Mouse (Mus musculus) thymus, adult 2 months (tissue): ENCODE results near the gene Ahcyl2. TPM values are rescaled to one million over a fixed set of nuclear protein-coding genes. Genes with fewer than 3 reads are reported as not detected.

ENCODE experiments used
- DNase-seq: peaks from one replicate; pipeline ENCODE4 v3.0.0; 2021
- H3K27ac ChIP-seq: fragments of 200-500 bp; 2 replicates; pipeline ENCODE4 v1.5.1; 2012; ENCODE audit warnings: low read length, control low read depth; ENCODE audit not compliant: control insufficient read depth, insufficient read depth
- H3K27me3 ChIP-seq: fragments of 200-500 bp; 2 replicates; pipeline ENCODE4 v1.6.1; 2012; ENCODE audit warnings: mild to moderate bottlenecking, low read length, moderate library complexity, mixed read lengths; ENCODE audit not compliant: control insufficient read depth, insufficient read depth
- H3K36me3 ChIP-seq: fragments of 200-500 bp; 2 replicates; pipeline ENCODE4 v1.6.1; 2012; ENCODE audit warnings: mild to moderate bottlenecking, low read length, moderate library complexity; ENCODE audit not compliant: control insufficient read depth, insufficient read depth
- H3K4me1 ChIP-seq: fragments of 200-500 bp; replicated peaks from 2 replicates; pipeline ENCODE4 v1.6.1; 2012; ENCODE audit warnings: low read length; ENCODE audit not compliant: control insufficient read depth, insufficient read depth
- H3K4me3 ChIP-seq: fragments of 200-500 bp; 2 replicates; pipeline ENCODE4 v1.5.1; 2012; ENCODE audit warnings: mild to moderate bottlenecking, low read length, control low read depth, moderate library complexity; ENCODE audit not compliant: control insufficient read depth, insufficient read depth
- CTCF ChIP-seq: fragments of 200-500 bp; IDR thresholded peaks from 2 replicates; pipeline ENCODE4 v1.5.1; 2012; ENCODE audit warnings: mild to moderate bottlenecking, control low read depth, low read length, moderate library complexity, borderline replicate concordance; ENCODE audit not compliant: control insufficient read depth, poor library complexity, insufficient read depth; ENCODE audit errors: extremely low read depth
- POLR2A ChIP-seq: fragments of 200-500 bp; IDR thresholded peaks from 2 replicates; pipeline ENCODE4 v1.6.1; 2012; ENCODE audit warnings: mild to moderate bottlenecking, low read length, control low read depth, moderate library complexity; ENCODE audit not compliant: control insufficient read depth, poor library complexity, insufficient read depth; ENCODE audit errors: extremely low read depth
- WGBS: fragments of 180-500 bp; shearing (Covaris S2); methylation state at CpG from one replicate; pipeline ENCODE4 v1.1.7; 2018; 5-methylcytosine and 5-hydroxymethylcytosine counted together
- polyA plus RNA-seq: library from polyadenylated mRNA; depleted of rRNA; stranded (reverse); fragments of >200 nt; gene quantifications from 2 replicates; pipeline ENCODE4 v1.2.3, GENCODE M21; 2012

Ahcyl2 gene
- polyA plus RNA-seq, 1 experiment: 44.1 TPM

GRCm38 (mm10) chr6:29910631-29911030, 142.8 kb downstream of the Ahcyl2 start:
- Histone ChIP-seq H3K4me1 (no peaks in the 10 kb centered on the region), H3K36me3 (peaks cover 4% of the 10 kb centered on the region), H3K27ac (no peak overlapping the region), H3K4me3 (no peak overlapping the region), H3K27me3 (no peaks in the 10 kb centered on the region)
- TF ChIP-seq POLR2A (no peak), CTCF (no peak)
- over 99% methylated on average over 3 of the region's 3 CpGs for WGBS
- no peak for DNase-seq

- 84% methylated on average over 1 of the region's 1 CpGs for WGBS
- no peak overlapping the region for H3K27ac ChIP-seq
- peaks cover 9% of the 10 kb centered on the region for H3K4me1 ChIP-seq
- H3K36me3 ChIP-seq: peaks cover 4% of the 10 kb centered on the region
- DNase-seq: no peak
- H3K4me3 ChIP-seq: no peak overlapping the region
- no peak for TF ChIP-seq CTCF
- no peak for TF ChIP-seq POLR2A
- no peaks in the 10 kb centered on the region for H3K27me3 ChIP-seq
These were observed 145.9 kb downstream of the Ahcyl2 start for GRCm38 (mm10) chr6:29913673-29914072.

- H3K36me3 ChIP-seq: peaks cover 4% of the 10 kb centered on the region
- H3K4me3 ChIP-seq: no peak overlapping the region
- H3K27me3 ChIP-seq: no peaks in the 10 kb centered on the region
- H3K27ac ChIP-seq: no peak overlapping the region
- TF ChIP-seq POLR2A: no peak
- no peak for TF ChIP-seq CTCF
- peaks cover 9% of the 10 kb centered on the region for H3K4me1 ChIP-seq
- no peak for DNase-seq
These were observed 146.3 kb downstream of the Ahcyl2 start for GRCm38 (mm10) chr6:29914136-29914535.

- WGBS: 80% methylated on average over 9 of the region's 9 CpGs
- H3K27me3 ChIP-seq: no peaks in the 10 kb centered on the region
- no peak for DNase-seq
- no peak overlapping the region for H3K27ac ChIP-seq
- H3K36me3 ChIP-seq: no peaks in the 10 kb centered on the region
- H3K4me3 ChIP-seq: no peak overlapping the region
- peaks cover 9% of the 10 kb centered on the region for H3K4me1 ChIP-seq
- TF ChIP-seq CTCF: no peak
- TF ChIP-seq POLR2A: no peak
These were observed 148.0 kb downstream of the Ahcyl2 start for GRCm38 (mm10) chr6:29915836-29916235.

- DNase-seq: peak; percentile 94
- H3K27me3 ChIP-seq: no peaks in the 10 kb centered on the region
- H3K4me1 ChIP-seq: peaks cover 9% of the 10 kb centered on the region
- peak within 1 kb of the TSS; percentile 66 for H3K4me3 ChIP-seq
- TF ChIP-seq CTCF (peak; percentile 2; the same call in 1 of the 2 replicates), POLR2A (0 out of 2 replicates have a peak, but pooled peaks have one; percentile 13)
- WGBS: under 1% methylated on average over 66 of the region's 67 CpGs
- H3K27ac ChIP-seq: no peak within 1 kb of the TSS
- H3K36me3 ChIP-seq: no peaks in the 10 kb centered on the region
These were observed 148.9 kb downstream of the Ahcyl2 start, which contains the start of gene Strip2 for GRCm38 (mm10) chr6:29916530-29917382. Gene Strip2 (plus strand): TSS chr6:29917012.

GRCm38 (mm10) chr6:29917383-29917720, 149.5 kb downstream of the Ahcyl2 start:
- no peaks in the 10 kb centered on the region for H3K27me3 ChIP-seq
- WGBS: 1% methylated on average over 21 of the region's 21 CpGs
- H3K4me1 ChIP-seq: peaks cover 9% of the 10 kb centered on the region
- no peak for TF ChIP-seq CTCF
- no peak for TF ChIP-seq POLR2A
- H3K27ac ChIP-seq: no peak overlapping the region
- no peaks in the 10 kb centered on the region for H3K36me3 ChIP-seq
- no peak for DNase-seq
- H3K4me3 ChIP-seq: peak overlapping the region; percentile 66
